Mouse (Mus musculus) heart, postnatal 0 days (tissue): Measurements from ENCODE around the gene Tcf3. TPM values are rescaled to one million over a fixed set of nuclear protein-coding genes. Genes with fewer than 3 reads are reported as not detected.

Experiments
- ATAC-seq: fragments of 200-750 bp; cut with Nextera tagmentation; 2 replicates; pipeline ENCODE4 v1.8.0; 2017; ENCODE audit warnings: low read depth, moderate number of reproducible peaks, moderate library complexity; ENCODE audit not compliant: insufficient read depth
- DNase-seq: peaks from one replicate; pipeline ENCODE4 v3.0.0-alpha.2; 2016; ENCODE audit warnings: low spot score
- H3K27ac ChIP-seq: fragments of 300-500 bp; sonication (generic); 2 replicates; pipeline ENCODE4 v1.5.1; 2014; ENCODE audit warnings: low read depth, mild to moderate bottlenecking
- H3K27me3 ChIP-seq: fragments of 300-500 bp; sonication (generic); 2 replicates; pipeline ENCODE4 v1.6.1; 2014; ENCODE audit warnings: low read length, mixed read lengths; ENCODE audit not compliant: control insufficient read depth, insufficient read depth
- H3K36me3 ChIP-seq: fragments of 300-500 bp; sonication (generic); replicated peaks from 2 replicates; pipeline ENCODE4 v1.6.1; 2014; ENCODE audit warnings: low read length, mixed read lengths; ENCODE audit not compliant: control insufficient read depth, insufficient read depth
- H3K4me1 ChIP-seq: fragments of 300-500 bp; sonication (generic); 2 replicates; pipeline ENCODE4 v1.6.1; 2014; ENCODE audit warnings: antibody characterized with exemption; ENCODE audit not compliant: control insufficient read depth, insufficient read depth
- H3K4me2 ChIP-seq: fragments of 300-500 bp; sonication (generic); 2 replicates; pipeline ENCODE4 v1.6.1; 2014; ENCODE audit warnings: low read depth, mild to moderate bottlenecking, low read length, moderate library complexity
- H3K4me3 ChIP-seq: fragments of 300-500 bp; sonication (generic); 2 replicates; pipeline ENCODE4 v1.5.1; 2014; ENCODE audit warnings: low read depth, low read length
- H3K9ac ChIP-seq: fragments of 300-500 bp; sonication (generic); replicated peaks from 2 replicates; pipeline ENCODE4 v1.6.1; 2014; ENCODE audit warnings: low read depth, low read length, mixed read lengths
- H3K9me3 ChIP-seq: fragments of 300-500 bp; sonication (generic); replicated peaks from 2 replicates; pipeline ENCODE4 v1.6.1; 2016; ENCODE audit warnings: low read length; ENCODE audit not compliant: control insufficient read depth
- CTCF ChIP-seq: IDR thresholded peaks from 2 replicates; pipeline ENCODE4 v1.5.1; 2016; ENCODE audit warnings: antibody characterized with exemption, control low read depth, low read depth
- EP300 ChIP-seq: IDR thresholded peaks from 2 replicates; pipeline ENCODE4 v1.6.1; 2016; ENCODE audit warnings: antibody characterized with exemption, low read depth
- WGBS: fragments of 180-500 bp; shearing (Covaris S2); extraction: QIAGEN DNeasy Blood & Tissue Kit; methylation state at CpG from one replicate; pipeline ENCODE4 v1.1.7; 2014; 5-methylcytosine and 5-hydroxymethylcytosine counted together
- polyA plus RNA-seq: library from polyadenylated mRNA; unstranded; fragments of >200 nt; fragmentation: Nextera tagmentation; extraction: Ambion mirVana; gene quantifications from 2 replicates; pipeline ENCODE4 v1.2.1, GENCODE M21; 2015
- total RNA-seq: library from RNA; depleted of rRNA; stranded (reverse); fragments of >200 nt; gene quantifications from 2 replicates; pipeline ENCODE4 v1.2.3, GENCODE M21; 2014; ENCODE audit warnings: low replicate concordance

Tcf3 gene
- total and polyA plus RNA-seq, 2 experiments from 2014 or later, result 20.6 to 77.8 TPM

DNA sequence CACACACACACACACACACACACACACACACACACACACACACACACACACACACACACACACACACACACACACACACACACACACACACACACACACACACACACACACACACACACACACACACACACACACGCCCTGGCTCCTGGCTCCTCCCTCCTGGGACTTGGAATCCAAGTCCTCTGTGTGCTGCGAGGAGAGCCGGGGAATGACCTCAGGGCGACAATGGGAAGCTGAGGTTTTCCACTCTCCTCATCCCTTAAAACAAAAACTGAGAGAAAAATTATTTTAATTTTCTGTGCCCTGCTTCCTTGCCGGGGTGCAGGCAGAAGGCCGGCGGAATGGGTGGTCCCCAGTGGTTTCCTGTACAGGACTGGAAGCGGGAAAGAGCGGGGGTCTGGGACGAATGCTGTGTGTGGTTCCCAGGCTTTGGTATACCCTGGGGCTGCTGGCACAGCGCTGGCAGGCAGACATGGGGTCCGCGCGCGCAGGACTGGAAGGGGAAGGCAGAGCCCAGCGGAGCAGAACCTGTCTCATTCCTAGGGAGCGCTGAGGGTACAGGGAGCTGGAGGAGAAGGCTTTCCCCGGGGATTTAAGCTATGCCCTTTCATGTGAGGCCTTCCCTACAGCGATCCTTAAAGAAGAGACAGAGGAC lies 31.1 kb upstream of the Tcf3 start:
- ATAC-seq (no peak; the same call in 1 of the 2 replicates), DNase-seq (peak; percentile 36)
- Histone ChIP-seq H3K27me3 (0 out of 2 replicates have a peak, but pooled peaks cover 4% of the 10 kb centered on the region), H3K36me3 (no peaks in the 10 kb centered on the region), H3K9me3 (no peaks in the 10 kb centered on the region), H3K4me2 (peak overlapping the region; percentile 25), H3K27ac (0 out of 2 replicates have a peak overlapping the region, but pooled peaks have one; percentile 32), H3K4me1 (peaks cover 6% of the 10 kb centered on the region; the same call in 1 of the 2 replicates), H3K9ac (no peak overlapping the region), H3K4me3 (no peak overlapping the region)
- 13% methylated on average over 19 of the region's 19 CpGs for WGBS
- TF ChIP-seq CTCF (no peak), EP300 (no peak)

DNA sequence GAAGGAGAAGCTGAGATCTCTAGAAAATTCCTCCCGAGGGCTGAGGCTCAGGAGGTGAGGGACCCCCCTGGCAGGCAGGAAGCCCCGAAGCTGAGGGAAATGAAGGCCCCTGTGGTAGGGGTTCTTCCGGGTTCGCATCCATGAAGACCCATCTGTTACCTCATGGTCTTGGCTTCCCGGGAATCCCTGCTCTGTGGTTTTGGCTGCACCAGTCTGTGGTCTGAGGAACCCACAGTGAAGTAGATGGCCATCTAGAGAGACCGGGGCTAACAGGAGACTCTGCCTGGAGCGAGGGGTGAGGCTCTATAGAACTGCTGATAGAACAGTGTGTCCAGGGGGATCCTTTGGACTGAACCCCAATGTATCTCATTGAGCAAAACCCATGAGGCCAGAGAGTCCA lies 27.9 kb upstream of the Tcf3 start:
- Histone ChIP-seq H3K27me3 (no peaks in the 10 kb centered on the region), H3K4me3 (no peak overlapping the region), H3K9ac (no peak overlapping the region), H3K4me1 (peaks cover 6% of the 10 kb centered on the region; the same call in 1 of the 2 replicates), H3K9me3 (no peaks in the 10 kb centered on the region), H3K27ac (no peak overlapping the region), H3K4me2 (no peak overlapping the region), H3K36me3 (no peaks in the 10 kb centered on the region)
- DNase-seq (no peak), ATAC-seq (no peak)
- no peak for TF ChIP-seq EP300
- no peak for TF ChIP-seq CTCF
- 59% methylated on average over 7 of the region's 7 CpGs for WGBS

DNA sequence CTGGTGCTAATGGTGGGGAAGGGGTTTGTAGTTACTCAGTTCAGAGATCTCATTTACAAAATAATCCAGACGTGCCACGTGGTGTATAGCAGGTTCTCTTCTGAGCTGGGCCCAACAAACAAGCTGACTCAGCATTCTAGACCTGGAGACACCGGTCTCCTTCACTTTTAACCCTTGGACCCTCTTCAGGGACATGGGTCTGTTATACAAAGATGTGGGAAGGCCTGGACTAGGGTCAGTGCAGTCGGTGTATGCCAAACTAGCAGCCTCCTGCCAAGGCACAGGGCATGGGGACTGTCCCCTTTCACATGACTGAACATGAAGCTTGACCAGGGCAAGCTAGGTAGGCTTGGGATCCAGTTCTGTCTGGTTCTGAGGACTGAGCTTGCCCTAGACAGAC lies 26.9 kb upstream of the Tcf3 start:
- WGBS, result 65% methylated on average over 4 of the region's 4 CpGs
- no peak overlapping the region for H3K27ac ChIP-seq
- no peak overlapping the region for H3K4me3 ChIP-seq
- no peak for ATAC-seq
- H3K4me2 ChIP-seq, result no peak overlapping the region
- H3K27me3 ChIP-seq, result no peaks in the 10 kb centered on the region
- H3K36me3 ChIP-seq, result no peaks in the 10 kb centered on the region
- H3K9ac ChIP-seq, result no peak overlapping the region
- TF ChIP-seq EP300, result no peak
- TF ChIP-seq CTCF, result no peak
- no peak for DNase-seq
- peaks cover 6% of the 10 kb centered on the region; the same call in 1 of the 2 replicates for H3K4me1 ChIP-seq
- no peaks in the 10 kb centered on the region for H3K9me3 ChIP-seq

GRCm38 (mm10) chr10:80459671-80460070 lies 26.2 kb upstream of the Tcf3 start:
- Histone ChIP-seq H3K36me3 (no peaks in the 10 kb centered on the region), H3K27me3 (no peaks in the 10 kb centered on the region), H3K4me3 (no peak overlapping the region), H3K27ac (no peak overlapping the region), H3K4me2 (no peak overlapping the region), H3K9me3 (0 out of 2 replicates have a peak, but pooled peaks cover 2% of the 10 kb centered on the region), H3K4me1 (peaks cover 6% of the 10 kb centered on the region; the same call in 1 of the 2 replicates), H3K9ac (no peak overlapping the region)
- no peak for ATAC-seq
- TF ChIP-seq CTCF, result no peak
- TF ChIP-seq EP300, result no peak
- 91% methylated on average over 11 of the region's 11 CpGs for WGBS
- no peak for DNase-seq

DNA sequence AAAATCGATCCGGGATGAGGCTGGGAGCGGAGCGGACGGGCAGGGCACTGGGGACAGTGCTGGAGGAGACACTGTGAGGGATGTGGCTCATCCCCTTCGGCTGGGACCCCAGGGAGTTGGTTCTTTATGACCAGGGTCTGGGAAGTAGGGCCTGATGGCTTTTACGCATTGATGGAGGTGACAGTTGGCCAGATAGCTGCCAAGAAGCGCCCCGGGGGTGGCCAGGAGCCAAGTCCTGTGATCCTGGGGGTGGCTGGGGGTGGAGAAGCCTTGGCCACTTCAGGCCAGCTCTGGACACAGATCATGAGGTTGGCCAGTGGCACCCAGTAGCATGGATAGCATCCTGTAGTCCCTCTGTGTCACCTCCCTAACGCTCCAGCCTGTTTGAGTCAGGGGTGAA lies 25.8 kb upstream of the Tcf3 start:
- no peak for DNase-seq
- Histone ChIP-seq H3K27me3 (no peaks in the 10 kb centered on the region), H3K9ac (no peak overlapping the region), H3K4me1 (peaks cover 6% of the 10 kb centered on the region; the same call in 1 of the 2 replicates), H3K4me3 (no peak overlapping the region), H3K4me2 (no peak overlapping the region), H3K9me3 (0 out of 2 replicates have a peak, but pooled peaks cover 5% of the 10 kb centered on the region), H3K36me3 (no peaks in the 10 kb centered on the region), H3K27ac (no peak overlapping the region)
- 64% methylated on average over 9 of the region's 10 CpGs for WGBS
- ATAC-seq, result no peak
- no peak for TF ChIP-seq CTCF
- TF ChIP-seq EP300, result no peak
